Mouse (Mus musculus): ENCODE measurements around the gene Cdkl2.
A peak's percentile ranks its signal among the peaks of the same experiment; 100 is the strongest.

Cdkl2 gene

DNA sequence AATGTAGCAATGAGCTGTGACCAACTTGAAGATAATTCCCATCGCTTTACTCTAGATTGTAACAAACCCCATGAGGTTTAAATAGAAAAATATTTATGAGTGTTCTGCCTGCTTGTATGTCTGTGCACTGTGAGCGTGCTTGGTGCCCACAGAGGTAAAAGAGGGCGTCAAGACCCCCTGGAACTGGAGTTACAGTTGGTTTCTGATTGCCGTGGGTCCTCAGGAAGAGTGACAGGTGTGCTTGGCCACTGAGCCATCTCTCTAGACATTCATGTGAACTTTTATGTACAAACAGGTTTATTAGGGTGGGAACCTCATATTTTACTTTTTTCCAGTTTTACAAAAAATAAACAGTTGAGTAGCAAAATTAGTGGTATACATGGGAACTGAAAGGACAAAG lies at the start of gene Cdkl2:
Cdkl2 (minus strand) TSS at position 101 of the 400 bp plus-strand sequence.
- no peak for DNase-seq (ENCODE audit: low spot score)

DNA sequence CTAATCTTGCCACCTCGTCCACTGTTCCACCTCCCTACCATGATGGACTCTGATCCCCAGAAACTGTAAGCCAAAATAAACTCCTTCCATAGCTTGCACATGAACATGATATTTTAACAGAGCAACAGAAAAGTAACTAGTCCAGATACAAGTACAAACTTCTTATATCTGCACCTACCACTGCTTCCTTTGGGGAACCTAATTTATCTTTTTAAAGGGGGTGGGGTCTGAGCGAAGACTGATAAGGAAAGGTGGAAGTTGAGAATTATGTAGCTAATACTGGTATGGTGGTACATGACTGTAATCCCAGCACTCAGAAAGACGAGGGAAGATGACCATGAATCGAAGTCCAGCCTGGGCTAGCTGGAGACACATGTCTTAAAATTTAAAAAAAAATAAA lies 43.8 kb upstream of the Cdkl2 start:
- DNase-seq (ENCODE audit: low spot score): no peak

DNA sequence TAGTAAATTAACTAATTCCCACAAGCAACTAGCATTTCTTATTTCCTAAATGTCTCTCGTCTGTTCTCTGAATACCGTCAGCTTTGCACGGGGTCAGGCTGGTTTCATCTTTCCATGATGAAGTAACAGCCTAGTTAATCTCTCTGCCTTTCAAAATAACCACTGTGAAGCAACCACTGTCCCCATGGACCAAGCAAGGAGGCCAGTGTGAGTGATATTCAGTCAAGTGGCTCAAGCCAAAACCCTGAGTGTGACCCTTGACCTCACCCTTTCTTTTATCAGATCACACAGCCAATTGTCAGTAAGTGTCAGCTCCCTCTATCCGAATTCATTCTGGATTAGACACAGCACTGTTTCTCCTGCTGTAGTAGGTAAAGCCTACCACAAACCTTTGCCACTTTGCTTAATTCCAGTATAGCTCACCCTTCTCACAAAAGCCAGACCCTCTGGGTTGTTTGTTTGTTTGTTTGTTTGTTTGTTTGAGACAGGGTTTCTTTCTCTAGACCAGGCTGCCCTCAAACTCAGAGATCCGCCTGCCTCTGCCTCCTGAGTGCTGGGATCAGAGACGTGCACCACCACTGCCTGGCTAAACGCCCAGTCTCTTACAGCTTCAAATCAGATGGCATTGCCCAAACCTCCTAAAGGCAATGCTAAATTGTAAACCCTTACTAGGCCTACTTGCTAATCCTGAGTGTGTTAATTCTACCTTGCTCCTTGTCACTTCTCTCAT lies 42.3 kb upstream of the Cdkl2 start:
- DNase-seq (ENCODE audit: low spot score): no peak

DNA sequence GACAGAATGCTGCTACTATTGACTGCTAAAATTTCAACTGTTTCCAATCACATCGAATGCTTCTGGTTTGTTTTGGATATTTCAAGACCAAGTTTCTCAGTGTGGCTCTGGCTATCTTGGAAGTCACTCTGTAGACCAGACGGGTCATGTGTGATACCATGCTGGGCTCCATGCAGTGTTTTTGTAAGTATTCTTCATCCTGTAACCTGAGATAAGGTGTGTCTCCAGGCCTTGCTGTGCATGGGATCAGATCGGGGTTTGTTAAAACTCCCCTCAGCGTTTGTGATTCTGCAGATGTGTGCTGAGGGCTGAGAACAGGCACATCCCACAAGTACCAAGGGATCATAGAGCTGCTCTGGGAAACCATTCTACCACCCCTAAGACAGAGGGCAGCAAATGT lies 41.6 kb upstream of the Cdkl2 start:
- DNase-seq (ENCODE audit: low spot score): no peak

DNA sequence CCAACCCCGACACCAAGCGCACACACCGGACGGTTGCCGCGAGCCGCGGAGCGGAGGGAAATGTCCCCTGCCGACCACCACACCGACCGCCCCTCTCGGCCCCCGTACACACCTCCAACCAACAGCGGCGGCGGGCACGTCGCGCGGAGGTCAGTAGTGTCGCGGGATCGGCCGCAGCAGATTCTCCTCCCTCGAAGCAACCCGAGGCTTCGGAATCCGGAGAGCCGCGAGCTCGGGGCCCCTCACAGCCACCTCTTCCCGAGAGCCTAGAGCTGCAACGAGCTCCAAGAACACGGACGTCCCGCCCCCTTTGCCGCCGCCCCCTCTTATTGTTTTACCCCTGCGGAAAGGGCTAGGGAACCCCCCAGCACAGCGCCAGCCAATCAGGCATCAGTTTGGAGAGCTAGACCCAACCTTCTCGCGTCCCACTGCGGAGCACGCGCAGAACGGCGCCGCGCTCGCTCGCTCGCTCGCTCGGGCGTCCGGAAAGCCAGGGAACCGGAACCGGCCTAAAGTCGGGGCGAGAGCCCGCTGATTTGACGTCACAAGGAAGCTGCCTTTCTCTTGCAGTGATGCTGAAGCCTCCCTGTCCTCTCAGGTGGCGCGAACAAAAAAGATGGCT lies 39.8 kb upstream of the Cdkl2 start, which contains the start of gene G3bp2:
G3bp2 (minus strand) TSS at position 303 of the 622 bp plus-strand sequence.
- DNase-seq (ENCODE audit: low spot score): peak; percentile 93

DNA sequence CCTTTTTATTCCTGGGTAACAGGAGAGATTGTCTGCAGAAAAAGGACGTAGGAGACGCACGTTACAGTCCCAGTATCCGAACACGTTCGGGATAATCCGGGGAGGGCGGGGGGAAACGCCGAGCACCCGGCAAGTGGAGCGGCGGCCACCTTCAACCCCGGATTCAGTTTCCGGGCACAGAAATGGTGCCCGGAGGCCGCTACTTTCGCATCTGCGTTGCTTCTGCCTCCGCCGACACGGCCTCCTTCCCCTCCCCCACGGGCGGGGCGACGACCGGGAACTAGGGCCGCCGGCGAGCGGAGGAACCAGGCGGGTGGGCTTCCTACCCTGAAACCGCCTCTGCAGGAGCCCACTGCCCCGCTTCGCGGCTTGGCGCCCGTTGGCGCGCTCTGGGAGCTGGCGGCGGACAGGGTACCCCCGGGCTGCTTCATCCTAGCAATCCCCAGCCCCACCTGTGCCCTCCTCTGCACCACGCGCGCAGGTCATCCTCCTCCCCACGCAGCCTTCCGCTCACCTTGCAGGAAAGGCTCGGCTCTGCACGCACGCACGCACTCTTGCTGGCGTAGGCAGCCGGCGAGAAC lies 39.2 kb upstream of the Cdkl2 start:
- no peak for DNase-seq (ENCODE audit: low spot score)

DNA sequence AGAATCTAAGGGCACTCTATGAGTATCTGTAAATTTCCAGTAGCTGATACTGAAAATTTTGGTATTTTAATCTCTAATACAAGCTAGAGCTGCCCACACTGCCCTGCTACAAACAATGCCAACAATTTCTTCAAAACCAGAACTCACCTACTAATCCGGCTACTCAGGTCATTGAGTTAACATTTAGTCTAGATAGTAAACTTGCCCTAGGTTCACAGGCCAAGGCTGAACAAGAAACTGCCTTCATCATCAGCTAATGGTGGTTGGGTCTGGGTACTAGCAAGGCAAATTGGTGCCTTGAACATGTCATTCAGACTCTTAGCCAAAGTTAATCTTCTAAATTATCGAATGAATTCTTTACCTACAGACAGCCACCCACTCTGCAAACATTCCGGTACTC lies 37.6 kb upstream of the Cdkl2 start:
- no peak for DNase-seq (ENCODE audit: low spot score)

DNA sequence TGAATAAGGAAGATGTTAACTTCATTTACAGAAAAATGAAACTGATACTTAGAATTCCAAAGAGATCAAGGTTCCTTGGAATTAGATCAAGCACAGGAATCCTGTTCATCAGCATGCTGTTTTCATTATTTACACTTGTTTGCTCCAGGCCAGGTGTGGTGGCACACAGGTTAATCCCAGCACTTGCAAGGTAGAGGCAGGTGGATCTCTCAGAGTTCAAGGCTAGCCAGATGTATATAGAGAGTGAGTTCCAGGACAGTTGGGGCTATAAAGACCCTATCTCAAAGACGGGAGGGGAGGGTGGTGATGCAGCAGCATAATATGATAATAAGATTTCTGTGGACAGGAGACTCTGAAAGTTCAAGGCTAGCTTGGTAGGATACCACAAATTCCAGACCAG lies 36.7 kb upstream of the Cdkl2 start:
- DNase-seq (ENCODE audit: low spot score): no peak

DNA sequence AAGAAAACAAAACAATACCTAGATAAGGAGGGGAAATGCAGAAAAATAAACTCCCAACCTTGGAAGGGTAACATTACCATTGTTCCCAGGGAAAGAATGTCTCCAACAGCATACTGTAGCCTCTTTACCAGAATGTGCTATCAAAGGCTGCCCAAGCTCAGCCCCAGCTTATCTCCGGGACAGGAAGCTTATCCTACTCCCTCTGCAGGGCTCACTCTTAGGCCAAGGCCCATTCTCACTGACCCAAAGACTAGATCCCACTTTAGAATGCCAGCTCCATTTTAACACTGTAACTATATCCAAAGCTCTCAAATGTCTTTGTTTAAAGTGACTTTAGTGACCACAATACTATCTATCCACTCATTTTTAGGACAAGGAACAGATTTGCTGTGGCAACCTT lies 35.6 kb upstream of the Cdkl2 start:
- no peak for DNase-seq (ENCODE audit: low spot score)

DNA sequence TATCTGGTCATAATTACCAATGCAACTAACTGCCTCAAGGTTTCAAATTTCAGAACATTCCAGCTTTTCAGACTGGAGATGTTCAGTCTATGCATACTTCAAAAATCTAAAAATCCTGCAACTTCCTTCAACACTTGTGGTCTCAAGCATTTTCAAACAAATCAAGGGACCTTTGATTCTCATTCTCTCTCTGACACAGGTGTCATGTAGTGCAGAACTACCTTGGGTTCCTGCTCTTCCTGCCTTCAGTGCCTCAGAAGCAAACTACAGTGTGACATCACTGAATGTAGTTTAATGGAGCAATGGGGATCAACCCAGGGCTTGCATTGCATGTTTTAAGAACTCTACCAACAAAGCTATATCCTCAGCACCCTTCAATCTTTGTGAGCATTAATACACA lies 35.1 kb upstream of the Cdkl2 start:
- no peak for DNase-seq (ENCODE audit: low spot score)

DNA sequence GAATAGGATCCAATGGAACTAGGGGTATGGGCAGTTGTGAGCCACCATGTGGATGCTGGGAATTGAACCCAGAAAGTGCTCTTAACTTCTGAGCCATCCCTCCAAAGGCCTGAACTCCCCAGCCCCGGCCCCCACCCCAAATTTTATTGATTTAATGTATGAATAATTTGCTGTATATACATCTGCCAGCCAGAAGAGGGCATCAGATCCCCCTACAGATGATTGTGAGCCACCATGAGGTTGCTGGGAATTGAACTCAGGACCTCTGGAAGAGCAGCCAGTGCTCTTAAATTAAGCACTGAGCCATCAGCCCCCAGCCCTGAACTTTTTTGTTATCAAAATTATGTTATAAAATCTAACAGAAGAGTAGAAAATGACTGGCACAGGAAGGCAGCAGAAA lies 32.6 kb upstream of the Cdkl2 start:
- DNase-seq (ENCODE audit: low spot score): no peak

DNA sequence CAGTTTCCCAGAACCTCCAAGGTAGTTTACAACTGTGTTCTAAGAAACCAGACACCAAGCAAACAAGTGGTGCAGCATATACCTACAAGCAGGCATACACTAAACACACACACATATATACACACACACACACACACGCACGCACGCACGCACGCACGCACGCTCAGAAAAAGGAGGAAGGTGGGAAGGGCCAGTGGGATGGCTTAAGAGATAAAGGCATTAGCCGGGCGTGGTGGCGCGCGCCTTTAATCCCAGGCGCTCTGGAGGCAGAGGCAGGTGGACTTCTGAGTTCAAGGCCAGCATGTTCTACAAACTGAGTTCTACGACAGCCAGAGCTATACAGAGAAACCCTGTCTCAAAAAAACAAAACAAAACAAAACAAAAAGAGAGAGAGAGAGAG lies 30.4 kb upstream of the Cdkl2 start:
- DNase-seq (ENCODE audit: low spot score): no peak

DNA sequence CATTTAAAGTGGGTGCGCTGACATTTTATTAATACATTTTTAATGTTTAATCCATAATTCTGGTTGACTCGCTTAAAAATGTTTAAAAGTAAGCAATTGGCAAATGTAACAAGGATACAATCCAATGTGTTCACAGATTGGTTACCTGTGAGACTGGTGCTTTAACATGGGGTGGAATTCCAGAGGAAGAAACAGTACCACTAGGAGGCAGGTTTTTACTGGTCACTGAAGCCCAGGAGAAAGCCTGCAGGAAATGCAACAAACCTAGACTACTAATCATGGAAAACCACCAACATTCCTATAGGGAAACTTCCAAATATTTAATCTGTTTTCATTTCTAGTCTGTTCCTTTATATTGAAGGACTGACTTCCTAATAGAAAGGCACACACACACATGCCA lies 19.5 kb upstream of the Cdkl2 start:
- no peak for DNase-seq (ENCODE audit: low spot score)

DNA sequence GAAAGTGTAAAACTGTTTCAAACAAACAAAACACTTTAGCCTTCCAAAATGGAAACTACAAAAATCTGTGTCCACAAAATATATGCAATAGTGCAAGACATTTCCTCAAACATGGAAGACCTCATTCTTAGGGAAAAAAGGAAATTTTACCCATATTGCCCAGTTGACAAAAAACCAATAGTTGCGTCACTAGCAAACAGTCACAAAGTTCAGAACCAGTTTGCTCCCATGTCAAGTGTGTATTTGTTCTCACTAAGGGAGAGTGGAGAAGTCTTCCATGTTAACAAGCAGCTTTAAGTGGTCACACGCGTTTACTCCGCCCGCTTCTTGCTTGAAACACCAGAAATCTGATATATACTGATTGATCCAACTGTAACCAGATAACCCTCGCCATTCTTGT lies 9.2 kb upstream of the Cdkl2 start:
- DNase-seq (ENCODE audit: low spot score): no peak

DNA sequence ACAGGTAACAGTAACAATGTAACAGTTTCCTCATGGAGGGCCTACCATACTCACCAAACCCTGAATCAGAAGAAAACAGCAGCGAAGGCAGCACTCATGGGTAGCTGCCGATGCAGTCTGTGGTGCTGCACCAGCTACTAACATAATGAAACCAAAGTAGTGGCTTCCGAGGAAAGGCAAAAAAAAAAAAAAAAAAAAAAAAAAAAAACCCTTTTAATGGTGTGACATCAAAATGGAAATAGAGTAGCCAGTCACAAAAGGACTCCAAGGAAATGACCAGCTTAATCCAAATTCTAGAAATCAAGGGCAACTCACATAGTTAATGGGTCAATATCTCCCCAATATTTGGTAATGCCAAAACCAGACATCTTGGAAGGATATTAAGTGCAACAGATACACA lies 6.7 kb upstream of the Cdkl2 start:
- DNase-seq (ENCODE audit: low spot score): no peak

DNA sequence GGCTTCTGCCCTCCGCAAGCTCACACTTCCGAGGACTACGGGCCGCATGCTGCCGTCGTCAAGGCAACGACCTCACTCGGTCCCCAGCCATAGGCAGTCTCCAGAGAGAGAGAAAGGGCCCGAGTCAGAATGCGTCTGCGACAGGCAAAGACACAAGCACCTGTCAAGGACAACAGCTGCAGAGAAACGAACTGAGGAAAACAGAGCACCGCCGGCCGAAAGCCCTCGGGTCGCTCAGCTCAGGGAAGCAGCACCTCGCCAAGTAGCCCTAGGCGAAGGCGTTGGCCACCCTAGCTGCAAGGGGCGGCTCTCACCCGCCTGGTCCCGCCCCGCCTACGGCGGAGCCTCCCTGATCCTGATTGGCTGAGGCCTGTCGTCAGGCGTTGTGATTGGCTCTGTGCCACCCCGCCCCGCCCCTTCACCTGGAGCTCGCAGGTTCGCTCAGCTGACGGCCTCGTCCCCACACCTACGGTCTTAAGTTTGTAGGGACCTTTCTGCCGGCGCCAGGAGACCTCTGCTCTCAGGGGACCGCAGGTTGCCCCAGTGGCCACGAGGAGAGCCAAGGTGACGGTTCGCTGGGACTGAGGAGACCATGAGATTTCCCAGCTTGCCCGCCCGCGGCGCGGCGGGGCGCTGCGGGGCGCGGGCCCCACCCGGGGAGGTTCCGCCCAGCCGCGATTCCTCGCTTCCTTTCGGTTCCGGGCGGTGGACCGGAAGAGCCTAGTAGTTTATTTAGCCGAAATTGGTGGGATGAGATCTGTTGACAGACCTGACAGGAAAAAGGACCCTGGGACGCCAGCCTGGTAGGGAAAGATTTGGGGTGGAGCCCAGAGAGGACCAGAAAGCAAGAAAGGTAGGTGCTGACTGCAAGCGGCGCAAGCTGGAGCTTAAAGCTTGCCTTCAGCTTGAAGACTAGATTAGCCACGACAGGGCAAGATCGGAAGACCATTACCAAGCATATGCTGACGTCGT lies 1.0 kb downstream of the Cdkl2 start:
- peak; percentile 88 for DNase-seq (ENCODE audit: low spot score)

DNA sequence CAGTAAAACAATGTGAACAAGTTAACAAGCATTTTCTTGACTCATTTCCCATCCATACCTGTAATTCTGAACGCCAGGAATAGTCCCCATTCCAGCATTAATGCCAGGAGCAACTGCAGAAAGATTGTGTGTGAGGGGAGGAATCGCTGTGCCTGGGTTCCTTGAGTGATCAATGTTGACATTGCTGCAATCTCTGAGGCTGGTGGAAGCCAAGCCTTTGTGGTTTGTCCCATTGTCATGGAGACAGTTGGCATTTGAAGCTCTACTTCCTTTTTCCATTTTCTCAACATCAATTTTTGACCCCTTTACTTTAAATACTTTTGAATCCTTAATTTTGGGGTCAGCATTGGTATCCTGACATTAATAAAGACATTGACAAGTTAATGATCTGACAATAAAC lies 23.7 kb downstream of the Cdkl2 start:
- DNase-seq (ENCODE audit: low spot score): no peak

DNA sequence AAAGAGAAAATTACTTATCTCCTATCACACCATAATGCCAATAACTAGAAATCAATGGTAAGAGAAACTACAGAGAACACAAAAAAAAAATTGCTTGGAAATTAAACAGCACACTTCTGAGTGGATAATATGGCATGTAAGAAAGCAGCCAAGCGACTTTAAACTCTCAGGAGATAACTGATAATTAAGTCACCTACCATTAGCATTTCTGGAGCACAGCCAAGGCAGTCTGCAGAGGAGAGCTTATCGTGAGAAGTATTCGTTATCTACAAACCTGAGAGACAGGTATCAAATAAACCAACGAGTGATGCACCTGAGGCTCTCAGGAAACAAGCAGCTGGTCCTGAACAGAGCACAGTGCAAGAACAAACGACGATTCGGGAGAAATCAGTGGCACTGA lies 31.9 kb downstream of the Cdkl2 start:
- no peak for DNase-seq (ENCODE audit: low spot score)

DNA sequence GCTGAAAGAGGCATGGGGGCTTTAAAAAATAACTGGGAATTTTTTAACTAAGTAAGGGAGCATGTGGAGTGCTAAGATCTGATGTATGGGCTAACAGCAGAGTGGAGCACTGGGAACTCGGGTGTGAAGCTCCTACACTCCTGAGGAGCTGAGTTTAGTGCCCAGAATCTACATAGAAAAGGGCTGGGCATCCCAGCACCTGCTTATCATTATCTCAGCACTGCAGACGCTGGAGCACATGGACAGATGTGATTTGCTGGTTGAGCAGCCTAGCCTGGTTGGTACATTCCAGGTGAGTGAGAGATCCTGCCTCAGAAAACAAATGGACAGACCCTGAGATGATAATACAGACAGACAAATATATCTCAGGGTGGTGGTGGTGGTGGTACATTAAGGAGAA lies 33.9 kb downstream of the Cdkl2 start:
- DNase-seq (ENCODE audit: low spot score): no peak

DNA sequence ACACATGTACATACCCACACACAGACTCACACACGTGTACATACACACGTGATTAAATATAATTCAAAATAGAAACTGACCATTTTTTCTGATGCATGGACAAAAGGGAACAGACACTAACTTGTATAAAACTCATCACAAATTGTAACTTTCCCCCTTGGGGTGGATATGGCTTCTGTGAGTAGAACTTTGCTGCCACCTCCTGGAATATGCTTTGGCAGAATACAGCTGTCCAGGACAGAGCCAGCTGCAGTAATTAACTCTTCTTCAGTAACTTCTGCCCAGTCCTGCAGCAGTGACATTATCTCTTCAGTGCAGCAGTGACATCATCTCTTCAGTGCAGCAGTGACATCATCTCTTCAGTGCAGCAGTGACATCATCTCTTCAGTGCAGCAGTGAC lies 40.7 kb downstream of the Cdkl2 start:
- DNase-seq (ENCODE audit: low spot score): no peak

DNA sequence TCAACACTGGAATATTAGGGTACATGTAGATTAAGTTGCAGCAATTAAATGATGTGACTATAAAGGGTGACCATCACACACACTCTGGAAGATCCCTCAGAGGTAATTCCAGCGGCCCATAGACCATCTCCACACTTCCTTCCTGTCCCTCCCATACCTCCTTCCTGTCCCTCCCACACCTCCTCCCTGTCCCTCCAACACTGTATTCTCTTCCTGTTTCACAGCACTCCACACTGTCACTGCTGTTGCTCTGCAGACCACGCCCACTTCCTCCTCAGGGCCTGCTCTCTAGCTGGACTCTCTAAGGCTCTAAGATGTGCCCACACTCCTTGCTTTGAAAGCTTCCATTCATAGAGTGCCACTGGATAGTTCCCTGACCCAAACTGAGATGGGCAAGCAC lies 42.9 kb downstream of the Cdkl2 start:
- no peak for DNase-seq (ENCODE audit: low spot score)

DNA sequence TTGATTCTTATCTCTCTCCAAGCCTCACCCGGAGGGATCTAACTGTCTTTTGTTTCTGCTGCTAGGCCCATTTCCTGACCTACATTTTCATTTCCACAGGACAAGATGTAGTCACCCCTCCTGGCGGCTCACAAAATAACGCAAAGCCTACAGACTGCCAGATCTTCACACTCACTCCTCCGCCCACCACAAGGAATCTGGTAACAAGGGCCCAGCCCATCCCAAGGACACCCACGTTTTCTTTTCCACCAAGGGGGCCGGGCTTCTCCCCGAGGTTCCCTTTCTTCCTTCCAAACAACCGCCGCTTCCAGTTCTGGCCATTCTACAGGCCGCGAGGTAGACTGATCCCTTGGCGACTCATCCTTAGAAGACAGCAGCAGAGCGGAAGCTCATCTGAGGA lies 49.1 kb downstream of the Cdkl2 start:
- no peak for DNase-seq (ENCODE audit: low spot score)

DNA sequence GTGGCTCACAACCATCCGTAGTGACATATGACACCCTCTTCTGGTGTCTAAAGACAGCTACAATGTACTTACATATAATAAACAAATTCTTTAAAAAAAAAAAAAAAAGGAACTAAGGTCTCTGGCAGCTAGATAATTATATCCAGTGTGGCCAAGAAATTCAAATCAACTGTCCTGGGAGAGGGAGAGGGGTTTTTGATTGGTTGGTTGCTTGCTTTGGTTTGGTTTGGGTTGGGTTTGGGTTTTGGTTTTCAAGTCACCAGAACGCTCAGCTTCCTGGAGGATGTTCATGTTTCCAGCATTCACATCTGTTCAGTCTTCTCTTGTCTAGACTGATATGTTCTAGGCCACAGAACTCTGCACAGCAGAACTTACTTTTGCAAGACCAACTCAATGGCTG lies 50.6 kb downstream of the Cdkl2 start:
- DNase-seq (ENCODE audit: low spot score): no peak
